Mouse (Mus musculus) megakaryocyte, embryonic 14.5 days (primary cell): ENCODE results near the gene Spdef.

Source experiments
- FLI1 ChIP-seq: IDR thresholded peaks from 2 replicates; pipeline ENCODE4 v1.6.1; 2012; ENCODE audit warnings: low read length, inconsistent platforms, mixed read lengths
- GATA1 ChIP-seq: IDR thresholded peaks from 3 replicates; pipeline ENCODE4 v1.6.1; 2012; ENCODE audit warnings: mixed read lengths, low read length, inconsistent platforms, borderline replicate concordance

DNA sequence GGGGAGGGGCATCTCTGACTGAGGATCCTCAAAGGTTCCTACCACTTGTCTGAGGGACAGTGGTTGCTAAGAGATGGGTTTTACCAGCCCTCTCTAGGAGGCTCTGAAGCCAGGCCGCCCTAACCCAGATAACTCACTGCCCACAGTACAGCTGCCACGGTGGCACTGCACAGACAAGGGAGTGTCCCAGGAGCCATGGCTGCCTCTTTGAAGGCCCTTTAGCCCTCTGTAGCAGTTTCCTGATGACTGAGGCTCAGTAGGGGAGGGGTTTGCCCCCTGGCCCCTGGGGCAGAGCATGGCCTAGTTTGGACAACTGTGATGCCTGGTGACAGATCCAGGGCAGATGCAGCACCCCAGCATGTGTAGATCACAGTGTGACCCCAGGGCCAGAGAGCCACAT is 27.9 kb downstream of the Spdef start:
- TF ChIP-seq GATA1 (no peak), FLI1 (no peak)
